Mouse (Mus musculus) bone marrow, adult 2 months (tissue): ENCODE results near the gene Dbn1.

Source experiments
- CTCF ChIP-seq: fragments of 200-500 bp; IDR thresholded peaks from 2 replicates; pipeline ENCODE4 v1.5.1; 2011; ENCODE audit warnings: low read length, control low read depth; ENCODE audit not compliant: control insufficient read depth, insufficient read depth
- POLR2A ChIP-seq: fragments of 200-500 bp; IDR thresholded peaks from 2 replicates; pipeline ENCODE4 v1.6.1; 2011; ENCODE audit warnings: low read depth, mild to moderate bottlenecking, control low read depth, low read length, borderline replicate concordance; ENCODE audit not compliant: control insufficient read depth

- no peak for TF ChIP-seq CTCF
- TF ChIP-seq POLR2A = no peak
These were observed 7.1 kb upstream of the Dbn1 start for GRCm38 (mm10) chr13:55494883-55495621.
